Mouse (Mus musculus) activated CD4-positive, CD25-positive, alpha-beta regulatory T cell (primary cell): Measurements from ENCODE around the gene Txndc5. TPM values are rescaled to one million over a fixed set of nuclear protein-coding genes. Genes with fewer than 3 reads are reported as not detected.

ENCODE experiments used
- polyA plus RNA-seq, 2 experiments: library from polyadenylated mRNA; unstranded; fragments of 100-300 nt; shearing (Covaris generic); gene quantifications; one replicate each; pipeline ENCODE4 v1.2.1; 2017

Txndc5 gene
- 100 to 1,000 TPM in 1 of 2 experiments, 10 to 100 TPM in 1; 78.1 to 102 TPM for polyA plus RNA-seq

DNA sequence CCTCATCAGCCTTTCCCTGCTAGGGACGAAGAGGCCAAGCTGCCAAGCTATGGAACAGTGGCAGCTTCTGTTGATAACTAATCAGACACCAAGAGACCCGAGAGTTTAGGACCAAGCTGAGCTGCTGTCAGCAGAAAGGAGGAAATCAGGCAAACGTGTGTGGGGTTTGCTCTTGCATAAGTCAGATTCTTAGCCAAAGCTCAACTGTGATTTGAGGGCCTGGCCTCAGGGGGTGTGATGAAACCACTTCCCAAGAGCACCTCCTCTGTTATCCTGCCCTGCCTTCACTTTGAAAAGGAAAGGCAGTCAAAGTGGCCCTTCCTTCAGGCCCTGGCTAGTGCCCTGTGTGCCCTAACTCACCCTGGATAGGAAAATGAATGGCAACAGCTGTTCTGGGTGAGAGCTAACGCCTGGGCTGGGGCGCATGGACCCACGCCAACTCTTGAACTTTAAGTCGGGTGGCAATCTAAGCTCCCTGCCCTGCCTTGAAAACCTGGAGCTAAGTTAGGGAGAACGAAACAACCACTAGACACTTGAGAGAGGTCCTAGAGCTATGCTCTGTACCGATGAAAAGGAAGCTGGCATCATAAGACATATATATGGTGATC, at the start of gene Txndc5:
Gene Txndc5 (minus strand): TSS at position 138 of the 608 bp plus-strand sequence.

Other genes with a start within 250 kb of the Txndc5 start
- under 1 TPM; 0.18 to 0.29 TPM for gene Bmp6, start 183.7 kb downstream of the Txndc5 start, polyA plus RNA-seq
- 1 to 10 TPM; 6.9 to 9.2 TPM for gene Bloc1s5, start 106.3 kb upstream of the Txndc5 start, polyA plus RNA-seq
- 10 to 100 TPM; 27.7 to 40.4 TPM for gene Eef1e1, start 130.2 kb upstream of the Txndc5 start, polyA plus RNA-seq